Mouse (Mus musculus) testis, adult 2 months (tissue): ENCODE results near the gene 4933406M09Rik.

Source experiments
- CTCF ChIP-seq: fragments of 200-500 bp; IDR thresholded peaks from 2 replicates; pipeline ENCODE4 v1.5.1; 2012; ENCODE audit warnings: low read depth, mild to moderate bottlenecking, inconsistent platforms, low read length, moderate library complexity; ENCODE audit not compliant: control insufficient read depth, insufficient read depth, insufficient replicate concordance
- POLR2A ChIP-seq: fragments of 200-500 bp; IDR thresholded peaks from 2 replicates; pipeline ENCODE4 v1.6.1; 2012; ENCODE audit warnings: low read depth, mild to moderate bottlenecking, inconsistent platforms, low read length, moderate library complexity; ENCODE audit not compliant: control insufficient read depth

DNA sequence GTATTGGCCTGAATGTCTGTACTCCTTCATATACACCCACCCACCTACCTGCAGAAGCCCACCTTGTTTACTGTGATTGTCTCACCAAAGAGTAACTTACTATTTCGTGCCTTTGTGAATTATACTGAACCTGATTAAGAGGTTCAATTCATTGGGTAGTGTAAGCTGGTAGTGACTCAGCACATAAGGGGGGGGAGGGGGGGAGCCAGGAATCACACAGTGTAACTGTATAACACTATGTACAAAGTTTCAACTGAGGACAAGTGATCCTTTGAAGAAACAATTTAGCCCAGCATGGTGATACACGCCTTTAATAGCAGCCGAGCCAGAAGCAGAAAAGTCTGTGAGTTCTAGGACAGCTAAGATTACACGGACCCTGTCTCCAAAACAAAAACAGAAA is 47.7 kb downstream of the 4933406M09Rik start:
- no peak for TF ChIP-seq CTCF
- TF ChIP-seq POLR2A, result no peak
